Mouse (Mus musculus) CH12.LX (cell line): Measurements from ENCODE around the gene Ect2l. TPM values are rescaled to one million over a fixed set of nuclear protein-coding genes. Genes with fewer than 3 reads are reported as not detected.

Source experiments
- DNase-seq: peaks from one replicate; pipeline ENCODE4 v3.0.0-alpha.2; 2013; ENCODE audit errors: extremely low read depth
- H3K27ac ChIP-seq: 2 replicates; pipeline ENCODE4 v1.5.1; 2012; ENCODE audit warnings: low read depth, mild to moderate bottlenecking, control low read depth, moderate library complexity; ENCODE audit not compliant: insufficient read depth
- H3K27me3 ChIP-seq: replicated peaks from 2 replicates; pipeline ENCODE3; 2012; ENCODE audit warnings: inconsistent platforms
- H3K36me3 ChIP-seq, 2 experiments: replicated peaks in 1 of 2; 2 replicates each; pipeline versions ENCODE3 to v1.6.1; 2012; ENCODE audit warnings: inconsistent platforms in 1 of 2, low read length in 1 of 2, mild to moderate bottlenecking in 1 of 2, mixed read lengths in 1 of 2, moderate library complexity in 1 of 2; ENCODE audit not compliant: control insufficient read depth in 1 of 2, insufficient read depth in 1 of 2
- H3K4me1 ChIP-seq, 2 experiments: 2 replicates each; pipeline ENCODE4 v1.6.1; 2012; ENCODE audit warnings: inconsistent platforms in 1 of 2, moderate library complexity in 1 of 2; ENCODE audit not compliant: insufficient read depth in 2 of 2, control insufficient read depth in 1 of 2
- H3K4me2 ChIP-seq: 2 replicates; pipeline ENCODE4 v1.6.1; 2012; ENCODE audit warnings: low read depth, mild to moderate bottlenecking, control low read depth; ENCODE audit not compliant: poor library complexity, insufficient read depth, severe bottlenecking
- H3K4me3 ChIP-seq, 3 experiments: fragments of 150-350 bp in 1 of 3; sonication (generic) in 1 of 3; replicated peaks in 1 of 3; 2 replicates each; pipeline versions ENCODE3 to v1.5.1; 2011 to 2012; ENCODE audit warnings: low read depth in 2 of 3, low read length in 2 of 3, mild to moderate bottlenecking in 2 of 3, moderate library complexity in 2 of 3, control low read depth in 1 of 3, improper control_type of control experiment in 1 of 3, inconsistent platforms in 1 of 3, mixed read lengths in 1 of 3; ENCODE audit not compliant: poor library complexity in 1 of 3
- H3K79me2 ChIP-seq: replicated peaks from 2 replicates; pipeline ENCODE4 v1.6.1; 2012; ENCODE audit warnings: mild to moderate bottlenecking, moderate library complexity; ENCODE audit not compliant: control insufficient read depth, poor library complexity, insufficient read depth, severe bottlenecking; ENCODE audit errors: extremely low read depth
- H3K9ac ChIP-seq: 2 replicates; pipeline ENCODE4 v1.6.1; 2012; ENCODE audit warnings: low read depth, mild to moderate bottlenecking, control low read depth, moderate library complexity; ENCODE audit not compliant: insufficient read depth
- H3K9me3 ChIP-seq: replicated peaks from 2 replicates; pipeline ENCODE3; 2012; ENCODE audit warnings: low read length, inconsistent platforms, mixed read lengths
- BHLHE40 ChIP-seq: IDR thresholded peaks from 2 replicates; pipeline ENCODE4 v1.6.1; 2011; ENCODE audit warnings: mild to moderate bottlenecking, low read depth, low read length, improper control_type of control experiment
- CHD1 ChIP-seq: IDR thresholded peaks from 2 replicates; pipeline ENCODE4 v1.6.1; 2012; ENCODE audit warnings: low read depth, low read length, improper control_type of control experiment, inconsistent platforms
- E2F4 ChIP-seq: IDR thresholded peaks from 2 replicates; pipeline ENCODE4 v1.6.1; 2011; ENCODE audit warnings: low read depth, low read length, improper control_type of control experiment; ENCODE audit not compliant: insufficient replicate concordance
- ELF1 ChIP-seq: IDR thresholded peaks from 2 replicates; pipeline ENCODE4 v1.6.1; 2014; ENCODE audit warnings: low read depth, mild to moderate bottlenecking, inconsistent platforms, low read length, improper control_type of control experiment
- ETS1 ChIP-seq: conservative IDR thresholded peaks from 2 replicates; pipeline ENCODE4 v1.6.1; 2012; ENCODE audit warnings: low read depth, mild to moderate bottlenecking, inconsistent platforms, low read length, improper control_type of control experiment, moderate library complexity
- HCFC1 ChIP-seq: IDR thresholded peaks from 2 replicates; pipeline ENCODE4 v1.6.1; 2012; ENCODE audit warnings: low read depth, mild to moderate bottlenecking, inconsistent platforms, low read length, improper control_type of control experiment
- IRF4 ChIP-seq: IDR thresholded peaks from 2 replicates; pipeline ENCODE4 v1.6.1; 2014; ENCODE audit warnings: low read depth, mild to moderate bottlenecking, inconsistent platforms, low read length, improper control_type of control experiment
- JUN ChIP-seq: IDR thresholded peaks from 2 replicates; pipeline ENCODE4 v1.6.1; 2011; ENCODE audit warnings: low read depth, mild to moderate bottlenecking, low read length, improper control_type of control experiment, moderate library complexity; ENCODE audit not compliant: insufficient read depth
- JUND ChIP-seq: conservative IDR thresholded peaks from 2 replicates; pipeline ENCODE4 v1.6.1; 2011; ENCODE audit warnings: low read depth, low read length, improper control_type of control experiment
- KAT2A ChIP-seq: IDR thresholded peaks from 2 replicates; pipeline ENCODE4 v1.6.1; 2012; ENCODE audit warnings: low read length, improper control_type of control experiment, inconsistent platforms; ENCODE audit not compliant: insufficient replicate concordance
- MYC ChIP-seq: IDR thresholded peaks from 2 replicates; pipeline ENCODE4 v1.6.1; 2011; ENCODE audit warnings: low read depth, mild to moderate bottlenecking, improper control_type of control experiment, low read length
- NELFE ChIP-seq: IDR thresholded peaks from 2 replicates; pipeline ENCODE4 v1.6.1; 2011; ENCODE audit warnings: low read depth, low read length, improper control_type of control experiment
- NRF1 ChIP-seq: IDR thresholded peaks from 2 replicates; pipeline ENCODE4 v1.6.1; 2014; ENCODE audit warnings: low read depth, mild to moderate bottlenecking, inconsistent platforms, low read length, improper control_type of control experiment, moderate library complexity
- POLR2AphosphoS2 ChIP-seq: IDR thresholded peaks from 2 replicates; pipeline ENCODE4 v1.6.1; 2011; ENCODE audit warnings: low read depth, low read length, improper control_type of control experiment
- SIN3A ChIP-seq: IDR thresholded peaks from 2 replicates; pipeline ENCODE4 v1.6.1; 2012; ENCODE audit warnings: low read length, improper control_type of control experiment, inconsistent platforms
- SMC3 ChIP-seq: IDR thresholded peaks from 2 replicates; pipeline ENCODE4 v1.6.1; 2011; ENCODE audit warnings: low read depth, low read length, improper control_type of control experiment
- TBP ChIP-seq: conservative IDR thresholded peaks from 2 replicates; pipeline ENCODE4 v1.6.1; 2011; ENCODE audit warnings: low read depth, low read length, improper control_type of control experiment
- TCF12 ChIP-seq: IDR thresholded peaks from 2 replicates; pipeline ENCODE4 v1.6.1; 2014; ENCODE audit warnings: low read depth, mild to moderate bottlenecking, inconsistent platforms, low read length, improper control_type of control experiment
- UBTF ChIP-seq: IDR thresholded peaks from 2 replicates; pipeline ENCODE4 v1.6.1; 2012; ENCODE audit warnings: low read depth, mild to moderate bottlenecking, inconsistent platforms, low read length, improper control_type of control experiment, moderate library complexity
- ZC3H11A ChIP-seq: IDR thresholded peaks from 2 replicates; pipeline ENCODE4 v1.6.1; 2012; ENCODE audit warnings: low read depth, mild to moderate bottlenecking, inconsistent platforms, low read length, improper control_type of control experiment
- ZKSCAN1 ChIP-seq: IDR thresholded peaks from 2 replicates; pipeline ENCODE4 v1.6.1; 2012; ENCODE audit warnings: low read depth, inconsistent platforms, low read length, improper control_type of control experiment, borderline replicate concordance
- ZMIZ1 ChIP-seq: IDR thresholded peaks from 2 replicates; pipeline ENCODE4 v1.6.1; 2012; ENCODE audit warnings: low read depth, mild to moderate bottlenecking, inconsistent platforms, low read length, improper control_type of control experiment
- dilution Hi-C: fragments of 300-500 bp; cut with MboI; formaldehyde crosslinking; loops from 2 replicates; pipeline ENCODE4 v1.14.3; 2020; ENCODE audit warnings: low sequenced_read_pairs; ENCODE audit not compliant: extremely low pct_unique_long_range_greater_than_20kb, extremely low pct_ligation_motif_present
- in situ Hi-C: fragments of 300-500 bp; cut with MboI; formaldehyde crosslinking; loops from 3 replicates; pipeline ENCODE4 v1.14.3; 2019; ENCODE audit warnings: low sequenced_read_pairs, low pct_ligation_motif_present, low pct_unique_long_range_greater_than_20kb, mixed read lengths
- polyA plus RNA-seq: library from polyadenylated mRNA; unstranded; fragments of >175 nt; gene quantifications from 2 replicates; pipeline ENCODE4 v1.2.1, GENCODE M21; 2012; ENCODE audit warnings: low read depth; ENCODE audit not compliant: insufficient read length
- total RNA-seq, 2 experiments: library from RNA; depleted of rRNA; stranded (reverse); fragments of 300-350 nt in 1 of 2; fragments of >200 nt in 1 of 2; gene quantifications; 2 replicates each; pipeline ENCODE4 v1.2.3; 2012 to 2014

Gene Ect2l
- total and polyA plus RNA-seq, 3 experiments = not detected

GRCm38 (mm10) chr10:18204067-18204466, 6.6 kb downstream of the Ect2l start:
- Histone ChIP-seq H3K9me3 (no peaks in the 10 kb centered on the region), H3K4me3 (no peak overlapping the region), H3K36me3 (no peaks in the 10 kb centered on the region), H3K79me2 (no peaks in the 10 kb centered on the region), H3K27ac (no peak overlapping the region), H3K4me1 (no peaks in the 10 kb centered on the region), H3K27me3 (no peaks in the 10 kb centered on the region), H3K4me2 (no peak overlapping the region), H3K9ac (no peak overlapping the region)
- in situ Hi-C loops = no loop called here
- DNase-seq = no peak
- dilution Hi-C loops = no loop called here
- TF ChIP-seq TBP (no peak), E2F4 (no peak), ETS1 (no peak), JUND (no peak), ZC3H11A (no peak), HCFC1 (no peak), SMC3 (no peak), NRF1 (no peak), IRF4 (no peak), TCF12 (no peak), ELF1 (no peak), JUN (no peak), ZMIZ1 (no peak), KAT2A (no peak), SIN3A (no peak)

GRCm38 (mm10) chr10:18202401-18202800, 8.3 kb downstream of the Ect2l start:
- no peak overlapping the region for H3K27ac ChIP-seq
- H3K4me3 ChIP-seq = no peak overlapping the region
- H3K36me3 ChIP-seq = no peaks in the 10 kb centered on the region
- TF ChIP-seq ELF1 (no peak), NELFE (no peak), HCFC1 (no peak), BHLHE40 (no peak), CHD1 (no peak), ZC3H11A (no peak), SIN3A (no peak), KAT2A (no peak), ZKSCAN1 (no peak), UBTF (no peak), MYC (no peak), POLR2AphosphoS2 (no peak), NRF1 (no peak)
- H3K4me2 ChIP-seq = no peak overlapping the region
- H3K9me3 ChIP-seq = peaks cover 4% of the 10 kb centered on the region
- H3K79me2 ChIP-seq = no peaks in the 10 kb centered on the region
- H3K4me1 ChIP-seq = peaks cover 0 to 7% of the 10 kb centered on the region in 2 experiments; a peak in 1 of 4 replicates
- H3K9ac ChIP-seq = no peak overlapping the region
- DNase-seq = no peak
- in situ Hi-C loops = no loop called here
- H3K27me3 ChIP-seq = no peaks in the 10 kb centered on the region
- dilution Hi-C loops = no loop called here
